8 mouse cellular contexts compared by ENCODE assay signal in the genomic region with DNA sequence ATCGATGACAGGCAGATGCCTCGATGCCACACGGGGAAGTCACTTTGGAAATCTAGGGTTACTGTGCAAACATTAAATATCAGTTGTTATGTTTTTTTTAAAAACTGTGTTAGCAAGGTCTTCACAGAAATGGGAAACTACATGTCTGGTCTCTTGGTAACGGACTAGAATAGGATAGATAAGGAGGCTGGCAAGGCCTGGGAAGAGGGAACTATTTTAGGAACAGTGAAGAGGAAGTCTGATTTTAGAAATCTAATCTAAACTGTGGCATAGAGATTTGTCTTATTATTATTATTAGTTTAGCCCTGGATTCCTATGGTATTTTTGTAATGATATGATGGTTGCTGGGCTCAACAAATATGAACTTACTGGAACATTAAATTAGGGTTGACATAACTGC. TPM values are rescaled to one million over a fixed set of nuclear protein-coding genes. Genes with fewer than 3 reads are reported as not detected.
DNase-seq lines count a peak whose midpoint lies in the region; ATAC-seq and TF ChIP-seq lines count a peak whose summit lies in the region.

No protein-coding gene starts in this region.

- ATAC-seq in limb, embryonic 11.5 days (ENCODE audit: insufficient number of reproducible peaks, low FRiP score, low TSS enrichment, low read depth), result no peak
- ATAC-seq in neural tube, embryonic 13.5 days (ENCODE audit: low read depth), result no peak

- peaks cover 25% of the 10 kb centered on the region for H3K36me3 ChIP-seq in forebrain, embryonic 10.5 days (replicated peaks)
- H3K36me3 ChIP-seq in limb, embryonic 11.5 days (ENCODE audit: control insufficient read depth, insufficient read depth, low read length), result peaks cover 3% of the 10 kb centered on the region; the same call in 1 of the 2 replicates
- peaks cover 8% of the 10 kb centered on the region for H3K36me3 ChIP-seq in neural tube, embryonic 13.5 days

- peak overlapping the region; percentile 86; the same call in 1 of the 2 replicates for H3K4me3 ChIP-seq in left cerebral cortex, adult 2 months
- H3K4me3 ChIP-seq in forebrain, embryonic 10.5 days, result peak overlapping the region; percentile 82
- H3K4me3 ChIP-seq in limb, embryonic 11.5 days (ENCODE audit: low read depth, low read length), result peak overlapping the region; percentile 78
- peak overlapping the region; percentile 79 for H3K4me3 ChIP-seq in neural tube, embryonic 13.5 days

- H3K9ac ChIP-seq in limb, embryonic 11.5 days (ENCODE audit: low read length), result no peak overlapping the region
- H3K9ac ChIP-seq in neural tube, embryonic 13.5 days, result peak overlapping the region; percentile 84

- WGBS in forebrain, embryonic 10.5 days, result 82% methylated on average over 4 of the region's 4 CpGs
- 89% methylated on average over 4 of the region's 4 CpGs for WGBS in limb, embryonic 11.5 days
- 90% methylated on average over 4 of the region's 4 CpGs for whole genome bisulfite sequencing in neural tube, embryonic 13.5 days

- H3K9me3 ChIP-seq in forebrain, embryonic 10.5 days, result no peaks in the 10 kb centered on the region
- H3K9me3 ChIP-seq in limb, embryonic 11.5 days (ENCODE audit: control insufficient read depth, low read length), result no peaks in the 10 kb centered on the region
- no peaks in the 10 kb centered on the region for H3K9me3 ChIP-seq in neural tube, embryonic 13.5 days

- intact Hi-C loops in left cerebral cortex, adult 2 months (cut with DNase I), result no loop called here
- intact Hi-C loops in left cerebral cortex, postnatal 10 days (cut with DNase I), result no loop called here

- H3K27ac ChIP-seq in left cerebral cortex, adult 2 months, result no peak overlapping the region
- no peak overlapping the region for H3K27ac ChIP-seq in forebrain, embryonic 10.5 days
- H3K27ac ChIP-seq in limb, embryonic 11.5 days (replicated peaks; ENCODE audit: low read depth, low read length), result no peak overlapping the region
- H3K27ac ChIP-seq in neural tube, embryonic 13.5 days (replicated peaks), result no peak overlapping the region

- H3K4me2 ChIP-seq in limb, embryonic 11.5 days (ENCODE audit: low read depth, severe bottlenecking), result peak overlapping the region; percentile 79; the same call in 1 of the 2 replicates
- H3K4me2 ChIP-seq in neural tube, embryonic 13.5 days, result peak overlapping the region; percentile 69

- no peaks in the 10 kb centered on the region for H3K27me3 ChIP-seq in forebrain, embryonic 10.5 days (ENCODE audit: poor library complexity, severe bottlenecking)
- H3K27me3 ChIP-seq in limb, embryonic 11.5 days (ENCODE audit: control insufficient read depth, insufficient read depth, low read length), result no peaks in the 10 kb centered on the region
- H3K27me3 ChIP-seq in neural tube, embryonic 13.5 days, result no peaks in the 10 kb centered on the region

- peaks cover 12% of the 10 kb centered on the region for H3K4me1 ChIP-seq in forebrain, embryonic 10.5 days
- no peaks in the 10 kb centered on the region for H3K4me1 ChIP-seq in limb, embryonic 11.5 days (ENCODE audit: control insufficient read depth, insufficient read depth, low read length)
- peaks cover 14% of the 10 kb centered on the region for H3K4me1 ChIP-seq in neural tube, embryonic 13.5 days (replicated peaks)

- TF ChIP-seq CTCF in left cerebral cortex, adult 2 months (IDR thresholded peaks at IDR 0.05), result no peak

- no peak for DNase-seq in left cerebral cortex, adult 2 months (ENCODE audit: extremely low spot score in 1 of 2, low spot score in 2 of 2)
- no peak for DNase-seq in left cerebral cortex, postnatal 10 days (ENCODE audit: extremely low spot score in 1 of 2, low spot score in 2 of 2)
- DNase-seq in forebrain, embryonic 10.5 days (ENCODE audit: extremely low spot score, low spot score), result no peak
- DNase-seq in limb, embryonic 11.5 days (ENCODE audit: low spot score), result no peak
- no peak for DNase-seq in right cerebral cortex, postnatal 10 days (ENCODE audit: low spot score in 2 of 2)
- DNase-seq in layer of hippocampus, postnatal 14 days (ENCODE audit: low spot score in 2 of 2), result no peak
- DNase-seq in gastrocnemius, adult 8-10 months (ENCODE audit: low spot score in 2 of 2), result no peak

RNA-seq across cellular contexts. Expression of gene Yae1d1, which starts 1.1 kb away (rescaled TPM):
- 10 to 100 TPM; 24.8 to 25.3 TPM for total RNA-seq in left cerebral cortex, adult 2 months (2021)
- 10 to 100 TPM; 30.6 to 32.5 TPM for total RNA-seq in left cerebral cortex, postnatal 10 days (2021)
- 98.8 and 99.4 TPM in 2 replicates for polyA plus RNA-seq in forebrain, embryonic 10.5 days (2016; fragmentation: Nextera tagmentation; extraction: Ambion mirVana)
- 75.2 and 80.2 TPM in 2 replicates for polyA plus RNA-seq in limb, embryonic 11.5 days (2014; fragmentation: Nextera tagmentation; extraction: Ambion mirVana)
- polyA plus RNA-seq in neural tube, embryonic 13.5 days (2015; fragmentation: Nextera tagmentation; extraction: Ambion mirVana), result 86.0 and 93.3 TPM in 2 replicates
- total RNA-seq in layer of hippocampus, postnatal 14 days (2021), result 10 to 100 TPM; 24.3 to 24.9 TPM
- 10 to 100 TPM; 13.0 to 17.5 (median 14.0) TPM for total RNA-seq in gastrocnemius, adult 8-10 months (2022)

RNA-seq across cellular contexts. Expression of gene Rala, which starts 48.0 kb away (rescaled TPM):
- total RNA-seq in left cerebral cortex, adult 2 months (2021), result 10 to 100 TPM; 57.1 to 59.0 TPM
- total RNA-seq in left cerebral cortex, postnatal 10 days (2021), result 100 to 1,000 TPM; 111 to 126 TPM
- polyA plus RNA-seq in forebrain, embryonic 10.5 days (2016; fragmentation: Nextera tagmentation; extraction: Ambion mirVana), result 101 and 103 TPM in 2 replicates
- 101 and 104 TPM in 2 replicates for polyA plus RNA-seq in limb, embryonic 11.5 days (2014; fragmentation: Nextera tagmentation; extraction: Ambion mirVana)
- 203 and 212 TPM in 2 replicates for polyA plus RNA-seq in neural tube, embryonic 13.5 days (2015; fragmentation: Nextera tagmentation; extraction: Ambion mirVana)
- total RNA-seq in layer of hippocampus, postnatal 14 days (2021), result 10 to 100 TPM; 86.1 to 87.7 TPM
- 10 to 100 TPM; 18.9 to 24.1 (median 23.6) TPM for total RNA-seq in gastrocnemius, adult 8-10 months (2022)
